In genomic region chr3:121354861-121355470, GRCm38 (mm10) we compare ENCODE assay signal across 21 mouse cellular contexts.
A peak's percentile ranks its signal among the peaks of the same experiment; 100 is the strongest.
DNase-seq lines count a peak whose midpoint lies in the region; ATAC-seq and TF ChIP-seq lines count a peak whose summit lies in the region.
"Had no signal": no experiment of that assay in that cellular context is flagged by ENCODE, and none has a peak within 500 bp of the region (broad histone marks: within the 10 kb centered on the region; RNA-seq: fewer than 3 reads in every experiment).

No protein-coding gene starts in this region.

- H3K27ac ChIP-seq in layer of hippocampus, adult 2 months, result no peak overlapping the region
- H3K27ac ChIP-seq: embryonic facial prominence, embryonic 13.5 days; hindbrain, embryonic 13.5 days; kidney, postnatal 0 days; liver, embryonic 15.5 days; stomach, embryonic 15.5 days had no signal

- no peak overlapping the region for H3K4me3 ChIP-seq in layer of hippocampus, adult 2 months
- H3K4me3 ChIP-seq: embryonic facial prominence, embryonic 13.5 days; hindbrain, embryonic 13.5 days; liver, embryonic 15.5 days; stomach, embryonic 15.5 days had no signal

- peak; percentile 65 for ATAC-seq in frontal cortex, adult (ENCODE audit: low TSS enrichment)
- ATAC-seq in erythroid progenitor cell, adult 5-6 weeks (replicated peaks; ENCODE audit: low FRiP score, poor library complexity, severe bottlenecking), result no peak
- ATAC-seq: intestine, embryonic 16.5 days; lung, postnatal 0 days; midbrain, embryonic 16.5 days had no signal

- TF ChIP-seq CTCF in layer of hippocampus, adult 2 months (conservative IDR thresholded peaks at IDR 0.05), result no peak

- no peak for DNase-seq in frontal cortex, postnatal 10 days (ENCODE audit: low spot score in 2 of 2)
- DNase-seq in ZHBTc4 (ENCODE audit: low read depth, low spot score), result peak; percentile 34
- DNase-seq in cerebellum, adult 11-12 months, result peak; percentile 74
- DNase-seq in cerebellum, postnatal 25 days, result peak; percentile 59 to 74
- DNase-seq in layer of hippocampus, adult 2 months (ENCODE audit: low spot score in 2 of 2), result no peak
- DNase-seq in urinary bladder, adult 2 months (ENCODE audit: low spot score), result no peak
- DNase-seq: gastrocnemius, postnatal 10 days; heart, adult 18-20 months; layer of hippocampus, adult 9-11 months; spleen, adult 18-20 months; thymus, adult 2 months had no signal

Comparison
In these comparisons a context has a peak if more than half of its experiments do, and no peak if none do; other contexts are left out.
1. DNase-seq: peak in ZHBTc4 (single experiment), cerebellum, adult 11-12 months (single experiment) and cerebellum, postnatal 25 days (2 of 2); none in frontal cortex, postnatal 10 days (0 of 2), layer of hippocampus, adult 2 months (0 of 2) and urinary bladder, adult 2 months (single experiment).